Mouse (Mus musculus): ENCODE measurements at regions not wholly inside any gene's neighbourhood (a gene's known extent, or its start where the extent isn't known, plus 50 kb on each side); places are given as distances from the start of the nearest gene placed in this dataset.

- no peak for ATAC-seq (replicated peaks; ENCODE audit: poor library complexity)
These were observed 281.4 kb downstream of the En1 start for GRCm38 (mm10) chr1:120883632-120884031.

DNA sequence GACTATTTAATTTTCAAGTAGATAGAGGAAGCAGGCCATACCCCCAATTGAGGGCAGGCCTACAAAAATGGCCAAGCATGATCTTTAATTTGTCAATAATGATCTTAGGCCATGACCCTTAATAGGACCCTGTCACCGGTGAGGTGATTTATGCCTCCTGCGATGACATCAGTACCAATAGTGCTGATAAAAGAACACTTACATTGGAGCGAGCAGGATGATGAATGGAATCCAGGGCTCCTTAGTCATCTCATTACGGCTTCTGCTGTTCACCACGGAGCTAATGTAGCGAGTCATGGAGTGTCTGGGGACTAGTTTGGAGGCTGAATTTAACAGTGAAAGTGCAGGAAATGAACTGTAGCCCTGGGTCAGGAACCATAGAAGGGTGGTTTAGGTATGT, 308.6 kb downstream of the En1 start:
- ATAC-seq (replicated peaks; ENCODE audit: poor library complexity), result no peak

GRCm38 (mm10) chr1:120911962-120912670, 309.9 kb downstream of the En1 start:
- ATAC-seq (replicated peaks; ENCODE audit: poor library complexity), result no peak

GRCm38 (mm10) chr1:120921540-120921939, 319.3 kb downstream of the En1 start:
- no peak for ATAC-seq (replicated peaks; ENCODE audit: poor library complexity)

DNA sequence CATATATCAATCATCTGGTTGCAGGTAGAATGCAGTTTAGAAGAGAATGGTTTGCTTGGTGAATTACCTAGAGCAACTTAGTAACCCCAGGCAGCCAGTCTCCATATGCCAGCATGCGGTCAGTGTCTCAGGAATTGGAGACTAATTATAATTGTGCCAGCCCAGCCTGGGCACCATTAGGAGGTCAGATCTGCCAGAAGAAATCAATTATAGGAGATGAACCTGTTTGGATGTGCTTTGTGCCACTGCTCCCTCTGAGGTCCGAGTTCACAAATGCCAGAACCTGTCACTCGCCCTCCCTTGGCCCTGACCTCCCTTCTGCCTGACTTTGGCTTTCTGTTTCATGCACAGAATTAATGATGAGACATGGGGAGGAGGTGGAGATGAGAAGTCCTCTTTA, 323.1 kb downstream of the En1 start:
- no peak for ATAC-seq (replicated peaks; ENCODE audit: poor library complexity)

- no peak for ATAC-seq (replicated peaks; ENCODE audit: poor library complexity)
These were observed 327.9 kb downstream of the En1 start for GRCm38 (mm10) chr1:120930141-120930540.

- no peak for ATAC-seq (replicated peaks; ENCODE audit: poor library complexity)
These were observed 333.1 kb downstream of the En1 start for GRCm38 (mm10) chr1:120935321-120935720.

GRCm38 (mm10) chr1:120943711-120944110, 341.5 kb downstream of the En1 start:
- no peak for ATAC-seq (replicated peaks; ENCODE audit: poor library complexity)

DNA sequence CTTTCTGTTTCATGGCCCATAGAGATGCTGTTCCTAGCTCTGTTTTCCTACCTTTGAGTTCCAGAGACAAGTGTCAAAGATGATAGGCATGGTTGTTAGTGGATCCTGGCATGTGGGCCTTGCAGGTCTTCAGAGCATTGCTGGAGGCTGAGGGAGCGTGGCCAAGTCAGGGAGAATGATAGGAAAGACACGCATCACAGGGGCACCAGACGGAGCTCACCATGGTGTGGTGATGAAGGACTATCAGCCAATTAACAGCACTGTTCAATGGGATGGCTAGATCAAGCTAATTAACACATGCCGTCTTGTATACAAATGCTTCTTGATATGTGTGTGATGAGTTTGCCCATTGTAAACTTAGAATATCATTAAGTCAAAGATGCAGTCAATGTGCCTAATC, 344.1 kb downstream of the En1 start:
- ATAC-seq (replicated peaks; ENCODE audit: poor library complexity), result no peak

DNA sequence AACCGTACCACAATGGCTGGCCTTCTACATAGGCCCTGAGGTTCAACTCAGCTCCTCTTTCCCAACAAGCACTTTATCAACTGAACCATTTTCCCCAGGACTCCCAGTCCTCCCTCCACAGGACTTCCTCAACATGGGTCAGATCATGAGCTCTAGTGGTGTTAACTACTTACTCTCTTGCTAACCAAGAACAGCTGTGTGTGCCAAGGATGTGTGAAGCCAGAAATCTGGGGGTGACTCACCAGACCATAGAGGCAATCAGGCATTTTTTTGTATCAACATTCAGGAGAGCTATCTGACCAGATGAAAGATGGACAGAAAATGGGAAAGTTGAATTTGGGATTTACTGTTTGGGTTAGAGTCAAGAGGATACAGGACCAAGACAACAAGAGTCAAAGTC, 359.0 kb downstream of the En1 start:
- no peak for ATAC-seq (replicated peaks; ENCODE audit: poor library complexity)

GRCm38 (mm10) chr1:120961984-120962383, 359.8 kb downstream of the En1 start:
- ATAC-seq (replicated peaks; ENCODE audit: poor library complexity), result no peak

- no peak for ATAC-seq (replicated peaks; ENCODE audit: poor library complexity)
These were observed 361.4 kb downstream of the En1 start for GRCm38 (mm10) chr1:120963477-120964178.

GRCm38 (mm10) chr1:120964179-120964517, 361.9 kb downstream of the En1 start:
- ATAC-seq (replicated peaks; ENCODE audit: poor library complexity), result no peak

GRCm38 (mm10) chr1:120966132-120966531, 363.9 kb downstream of the En1 start:
- ATAC-seq (replicated peaks; ENCODE audit: poor library complexity), result no peak

GRCm38 (mm10) chr1:120974661-120975060, 357.7 kb downstream of the Insig2 start:
- no peak for ATAC-seq (replicated peaks; ENCODE audit: poor library complexity)

GRCm38 (mm10) chr1:121004535-121004934, 327.9 kb downstream of the Insig2 start:
- no peak for ATAC-seq (replicated peaks; ENCODE audit: poor library complexity)

GRCm38 (mm10) chr1:121005198-121005597, 327.2 kb downstream of the Insig2 start:
- ATAC-seq (replicated peaks; ENCODE audit: poor library complexity), result no peak

DNA sequence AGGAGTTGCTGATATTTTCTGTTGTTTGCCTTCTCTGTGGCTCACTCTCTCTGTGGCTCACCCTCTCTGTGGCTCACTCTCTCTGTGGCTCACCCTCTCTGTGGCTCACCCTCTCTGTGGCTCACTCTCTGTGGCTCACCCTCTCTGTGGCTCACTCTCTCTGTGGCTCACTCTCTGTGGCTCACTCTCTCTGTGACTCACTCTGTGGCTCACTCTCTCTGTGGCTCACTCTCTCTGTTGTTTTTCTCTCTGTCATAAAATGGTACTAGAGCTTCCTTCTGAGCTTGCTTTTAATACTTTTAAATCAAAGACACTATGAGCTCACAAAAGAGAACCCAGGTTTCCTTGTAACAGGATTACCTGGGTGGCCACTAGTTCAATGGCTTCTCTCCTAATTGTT, 320.3 kb downstream of the Insig2 start:
- ATAC-seq (replicated peaks; ENCODE audit: poor library complexity), result no peak

DNA sequence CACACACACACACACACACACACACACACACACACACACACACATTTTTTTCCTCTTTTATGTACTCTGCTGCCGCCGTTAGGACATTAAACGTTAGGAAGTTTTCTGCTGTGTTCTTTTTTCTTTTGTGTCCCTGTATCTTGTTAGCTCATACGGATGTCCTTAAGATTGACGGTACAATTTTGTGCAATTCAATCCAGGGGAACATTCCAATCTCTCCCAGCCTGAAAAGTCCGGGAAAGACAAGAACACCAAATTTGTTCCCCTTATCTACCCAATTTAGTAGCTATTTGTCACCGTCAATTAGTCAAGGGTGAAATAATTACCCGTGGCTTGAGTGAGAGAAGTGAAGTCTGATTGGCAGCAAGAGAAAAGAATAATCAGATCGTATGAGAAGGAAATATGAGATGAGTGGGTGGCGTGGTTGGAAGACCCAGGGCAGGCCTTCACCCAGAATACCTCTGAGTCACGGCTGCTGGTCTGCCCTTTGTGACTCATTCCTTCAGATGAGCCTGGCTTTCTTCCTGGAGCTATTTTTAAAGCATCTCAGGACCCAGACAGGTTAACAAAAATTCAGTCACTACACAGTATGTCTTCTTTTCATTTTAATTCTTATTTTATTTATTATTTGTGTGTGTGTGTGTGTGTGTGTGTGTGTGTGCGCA, 318.4 kb downstream of the Insig2 start:
- no peak for ATAC-seq (replicated peaks; ENCODE audit: poor library complexity)

DNA sequence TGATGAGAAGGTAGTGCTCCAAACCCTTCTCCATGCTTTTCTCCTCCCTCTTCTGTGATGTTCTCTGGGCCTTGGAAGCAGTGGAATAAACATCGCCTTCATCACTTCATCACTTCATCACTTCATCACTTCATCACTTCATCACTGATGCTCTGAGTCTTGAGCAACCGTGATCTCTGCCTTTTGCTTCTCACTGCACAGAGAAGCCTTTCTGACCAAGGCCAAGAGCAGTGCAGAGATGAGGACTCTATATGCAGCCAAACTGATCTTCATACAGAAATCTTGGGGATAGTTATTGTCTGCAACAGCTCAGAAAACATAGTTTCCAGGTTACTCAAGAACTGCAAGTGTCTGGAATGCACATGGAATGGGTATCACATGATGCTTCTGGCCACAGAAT, 303.0 kb downstream of the Insig2 start:
- ATAC-seq (replicated peaks; ENCODE audit: poor library complexity), result no peak

GRCm38 (mm10) chr1:121034761-121035393, 297.5 kb downstream of the Insig2 start:
- no peak for ATAC-seq (replicated peaks; ENCODE audit: poor library complexity)

- ATAC-seq (replicated peaks; ENCODE audit: poor library complexity), result no peak
These were observed 285.8 kb downstream of the Insig2 start for GRCm38 (mm10) chr1:121046581-121046980.
